Mouse (Mus musculus): Measurements from ENCODE around the gene Cldn18.

Gene Cldn18

GRCm38 (mm10) chr9:99725278-99725677 lies 8.2 kb upstream of the Cldn18 start:
- no peaks in the 10 kb centered on the region for H3K27me3 ChIP-seq (ENCODE audit: insufficient read depth, low read length)
- H3K9me3 ChIP-seq (ENCODE audit: low read length): peaks cover 34% of the 10 kb centered on the region
- H3K4me3 ChIP-seq (replicated peaks; ENCODE audit: low read length): no peak overlapping the region
- H3K36me3 ChIP-seq (ENCODE audit: insufficient read depth, low read length): no peaks in the 10 kb centered on the region
- peaks cover 2% of the 10 kb centered on the region for H3K4me1 ChIP-seq (replicated peaks; ENCODE audit: low read depth, low read length)
- TF ChIP-seq POU5F1 (IDR thresholded peaks at IDR 0.05; ENCODE audit: borderline replicate concordance, low read length) (no peak), NANOG (IDR thresholded peaks at IDR 0.05; ENCODE audit: borderline replicate concordance, low read length) (no peak), CTCF (conservative IDR thresholded peaks at IDR 0.05; ENCODE audit: low read length) (no peak)

GRCm38 (mm10) chr9:99720011-99720410 lies 2.9 kb upstream of the Cldn18 start:
- Histone ChIP-seq H3K4me3 (replicated peaks; ENCODE audit: low read length) (no peak overlapping the region), H3K27me3 (ENCODE audit: insufficient read depth, low read length) (no peaks in the 10 kb centered on the region), H3K9me3 (ENCODE audit: low read length) (peaks cover 20% of the 10 kb centered on the region), H3K36me3 (ENCODE audit: insufficient read depth, low read length) (no peaks in the 10 kb centered on the region), H3K4me1 (replicated peaks; ENCODE audit: low read depth, low read length) (peaks cover 4% of the 10 kb centered on the region)
- no peak for TF ChIP-seq NANOG (IDR thresholded peaks at IDR 0.05; ENCODE audit: borderline replicate concordance, low read length)
- TF ChIP-seq CTCF (conservative IDR thresholded peaks at IDR 0.05; ENCODE audit: low read length): no peak
- TF ChIP-seq POU5F1 (IDR thresholded peaks at IDR 0.05; ENCODE audit: borderline replicate concordance, low read length): no peak

GRCm38 (mm10) chr9:99710297-99710696 lies 6.8 kb downstream of the Cldn18 start:
- H3K36me3 ChIP-seq (ENCODE audit: insufficient read depth, low read length): no peaks in the 10 kb centered on the region
- no peaks in the 10 kb centered on the region; the same call in 1 of the 2 replicates for H3K4me1 ChIP-seq (replicated peaks; ENCODE audit: low read depth, low read length)
- H3K4me3 ChIP-seq (replicated peaks; ENCODE audit: low read length): no peak overlapping the region
- H3K27me3 ChIP-seq (ENCODE audit: insufficient read depth, low read length): 0 out of 2 replicates have a peak, but pooled peaks cover 10% of the 10 kb centered on the region
- TF ChIP-seq NANOG (IDR thresholded peaks at IDR 0.05; ENCODE audit: borderline replicate concordance, low read length) (no peak), POU5F1 (IDR thresholded peaks at IDR 0.05; ENCODE audit: borderline replicate concordance, low read length) (no peak), CTCF (conservative IDR thresholded peaks at IDR 0.05; ENCODE audit: low read length) (no peak)
- H3K9me3 ChIP-seq (ENCODE audit: low read length): no peaks in the 10 kb centered on the region

- Histone ChIP-seq H3K36me3 (ENCODE audit: insufficient read depth, low read length) (no peaks in the 10 kb centered on the region), H3K4me3 (replicated peaks; ENCODE audit: low read length) (no peak overlapping the region), H3K9me3 (ENCODE audit: low read length) (no peaks in the 10 kb centered on the region), H3K4me1 (replicated peaks; ENCODE audit: low read depth, low read length) (no peaks in the 10 kb centered on the region), H3K27me3 (ENCODE audit: insufficient read depth, low read length) (0 out of 2 replicates have a peak, but pooled peaks cover 10% of the 10 kb centered on the region)
- TF ChIP-seq CTCF (conservative IDR thresholded peaks at IDR 0.05; ENCODE audit: low read length): no peak
- no peak for TF ChIP-seq NANOG (IDR thresholded peaks at IDR 0.05; ENCODE audit: borderline replicate concordance, low read length)
- no peak for TF ChIP-seq POU5F1 (IDR thresholded peaks at IDR 0.05; ENCODE audit: borderline replicate concordance, low read length)
Measured at GRCm38 (mm10) chr9:99709588-99710248, 7.3 kb downstream of the Cldn18 start.

- Histone ChIP-seq H3K4me3 (replicated peaks; ENCODE audit: low read length) (no peak overlapping the region), H3K27me3 (ENCODE audit: insufficient read depth, low read length) (peaks cover 14% of the 10 kb centered on the region), H3K36me3 (ENCODE audit: insufficient read depth, low read length) (no peaks in the 10 kb centered on the region), H3K9me3 (ENCODE audit: low read length) (no peaks in the 10 kb centered on the region), H3K4me1 (replicated peaks; ENCODE audit: low read depth, low read length) (no peaks in the 10 kb centered on the region)
- no peak; the same call in 1 of the 2 replicates for TF ChIP-seq CTCF (conservative IDR thresholded peaks at IDR 0.05; ENCODE audit: low read length)
- TF ChIP-seq NANOG (IDR thresholded peaks at IDR 0.05; ENCODE audit: borderline replicate concordance, low read length): no peak
- no peak for TF ChIP-seq POU5F1 (IDR thresholded peaks at IDR 0.05; ENCODE audit: borderline replicate concordance, low read length)
Measured at GRCm38 (mm10) chr9:99707425-99708126, 9.5 kb downstream of the Cldn18 start.

- H3K36me3 ChIP-seq (ENCODE audit: insufficient read depth, low read length): no peaks in the 10 kb centered on the region
- no peak overlapping the region for H3K4me3 ChIP-seq (replicated peaks; ENCODE audit: low read length)
- H3K4me1 ChIP-seq (replicated peaks; ENCODE audit: low read depth, low read length): no peaks in the 10 kb centered on the region
- no peak for TF ChIP-seq CTCF (conservative IDR thresholded peaks at IDR 0.05; ENCODE audit: low read length)
- H3K27me3 ChIP-seq (ENCODE audit: insufficient read depth, low read length): peaks cover 14% of the 10 kb centered on the region
- no peaks in the 10 kb centered on the region for H3K9me3 ChIP-seq (ENCODE audit: low read length)
Measured at GRCm38 (mm10) chr9:99706264-99706663, 10.8 kb downstream of the Cldn18 start.

- no peaks in the 10 kb centered on the region for H3K36me3 ChIP-seq (ENCODE audit: insufficient read depth, low read length)
- H3K4me3 ChIP-seq (replicated peaks; ENCODE audit: low read length): no peak overlapping the region
- H3K27me3 ChIP-seq (ENCODE audit: insufficient read depth, low read length): peaks cover 14% of the 10 kb centered on the region
- H3K9me3 ChIP-seq (ENCODE audit: low read length): no peaks in the 10 kb centered on the region
- TF ChIP-seq NANOG (IDR thresholded peaks at IDR 0.05; ENCODE audit: borderline replicate concordance, low read length) (no peak), CTCF (conservative IDR thresholded peaks at IDR 0.05; ENCODE audit: low read length) (no peak), POU5F1 (IDR thresholded peaks at IDR 0.05; ENCODE audit: borderline replicate concordance, low read length) (no peak)
- H3K4me1 ChIP-seq (replicated peaks; ENCODE audit: low read depth, low read length): no peaks in the 10 kb centered on the region
Measured at GRCm38 (mm10) chr9:99703711-99704110, 13.4 kb downstream of the Cldn18 start.

GRCm38 (mm10) chr9:99702215-99702614 lies 14.9 kb downstream of the Cldn18 start:
- no peak for TF ChIP-seq NANOG (IDR thresholded peaks at IDR 0.05; ENCODE audit: borderline replicate concordance, low read length)
- no peak for TF ChIP-seq CTCF (conservative IDR thresholded peaks at IDR 0.05; ENCODE audit: low read length)
- TF ChIP-seq POU5F1 (IDR thresholded peaks at IDR 0.05; ENCODE audit: borderline replicate concordance, low read length): no peak
- Histone ChIP-seq H3K4me1 (replicated peaks; ENCODE audit: low read depth, low read length) (no peaks in the 10 kb centered on the region), H3K9me3 (ENCODE audit: low read length) (peaks cover 3% of the 10 kb centered on the region; the same call in 1 of the 2 replicates), H3K4me3 (replicated peaks; ENCODE audit: low read length) (no peak overlapping the region), H3K36me3 (ENCODE audit: insufficient read depth, low read length) (no peaks in the 10 kb centered on the region), H3K27me3 (ENCODE audit: insufficient read depth, low read length) (peaks cover 7% of the 10 kb centered on the region)

Data from E14TG2a.4 (cell line).